Comparison of ENCODE assay signal across 8 mouse cellular contexts in genomic region chr17:34187261-34187916, GRCm38 (mm10). TPM values are rescaled to one million over a fixed set of nuclear protein-coding genes. Genes with fewer than 3 reads are reported as not detected.
DNase-seq lines count a peak whose midpoint lies in the region; ATAC-seq and TF ChIP-seq lines count a peak whose summit lies in the region.

Gene Tap1 (plus strand): TSS chr17:34187553.
Gene Psmb9 (minus strand): TSS chr17:34187764.

- peak within 1 kb of the TSS; percentile 70 for H3K9ac ChIP-seq in hindbrain, embryonic 13.5 days

- WGBS in hindbrain, embryonic 13.5 days: under 1% methylated on average over 46 of the region's 46 CpGs

- peaks cover 4% of the 10 kb centered on the region for H3K27me3 ChIP-seq in Patski
- peaks cover 93% of the 10 kb centered on the region for H3K27me3 ChIP-seq in hindbrain, embryonic 13.5 days

- no peaks in the 10 kb centered on the region for H3K9me3 ChIP-seq in hindbrain, embryonic 13.5 days

- peak within 1 kb of the TSS; percentile 42 for H3K4me3 ChIP-seq in hindbrain, embryonic 13.5 days

- peak within 1 kb of the TSS; percentile 70 for H3K4me2 ChIP-seq in hindbrain, embryonic 13.5 days

- in situ Hi-C loops in Patski (cut with MboI; ENCODE audit: low pct_unique_long_range_greater_than_20kb): no loop called here

- ATAC-seq in Patski: peak; percentile 87
- ATAC-seq in hindbrain, embryonic 13.5 days (ENCODE audit: low FRiP score): peak; percentile 93

- no peak within 1 kb of the TSS for H3K27ac ChIP-seq in hindbrain, embryonic 13.5 days

- DNase-seq in Patski (ENCODE audit: low read depth, low spot score): peak; percentile 82
- peak; percentile 98 to 99 for DNase-seq in cerebellum, postnatal 14 days
- peak; percentile 89 to 94 for DNase-seq in frontal cortex, postnatal 14 days (ENCODE audit: low spot score in 2 of 2)
- peak; percentile 96 to 98 for DNase-seq in layer of hippocampus, postnatal 25 days (ENCODE audit: extremely low spot score in 1 of 2, low spot score in 1 of 2)
- peak; percentile 98 for DNase-seq in lung, postnatal 25 days (ENCODE audit: low spot score)
- DNase-seq in retina, embryonic 14.5 days (ENCODE audit: low spot score): peak; percentile 95
- peak; percentile 100 for DNase-seq in thymus, postnatal 4 days

- CTCF ChIA-PET in Patski (lab: Charles Lee): interaction anchor here (1.0 kb wide), 1 partner anchor 17 kb away, joined by 3 read pairs; no protein-coding TSS in a partner anchor

- TF ChIP-seq CTCF in Patski (IDR thresholded peaks at IDR 0.05): no peak

- no peaks in the 10 kb centered on the region for H3K36me3 ChIP-seq in hindbrain, embryonic 13.5 days

- POLR2A ChIA-PET in Patski (lab: Charles Lee): no interaction called here

- peaks cover 20% of the 10 kb centered on the region for H3K4me1 ChIP-seq in hindbrain, embryonic 13.5 days (replicated peaks)

RNA-seq across cellular contexts. Expression of gene Tap1, which starts in this region (rescaled TPM):
- 7.0 TPM for polyA plus RNA-seq in Patski (2021)
- 1.1 and 1.3 TPM in 2 replicates for polyA plus RNA-seq in hindbrain, embryonic 13.5 days (2015; fragmentation: Nextera tagmentation; extraction: Ambion mirVana)
- total RNA-seq in layer of hippocampus, postnatal 25 days (2021): 1 to 10 TPM; 3.0 to 3.4 TPM

RNA-seq across cellular contexts. Expression of gene Psmb9, which starts in this region (rescaled TPM):
- 1.3 TPM for polyA plus RNA-seq in Patski (2021)
- 0.89 and 1.5 TPM in 2 replicates for polyA plus RNA-seq in hindbrain, embryonic 13.5 days (2015; fragmentation: Nextera tagmentation; extraction: Ambion mirVana)
- total RNA-seq in layer of hippocampus, postnatal 25 days (2021): 1 to 10 TPM; 1.6 to 1.7 TPM
